Mouse (Mus musculus): Measurements from ENCODE around the gene Cbr4.

Gene Cbr4

DNA sequence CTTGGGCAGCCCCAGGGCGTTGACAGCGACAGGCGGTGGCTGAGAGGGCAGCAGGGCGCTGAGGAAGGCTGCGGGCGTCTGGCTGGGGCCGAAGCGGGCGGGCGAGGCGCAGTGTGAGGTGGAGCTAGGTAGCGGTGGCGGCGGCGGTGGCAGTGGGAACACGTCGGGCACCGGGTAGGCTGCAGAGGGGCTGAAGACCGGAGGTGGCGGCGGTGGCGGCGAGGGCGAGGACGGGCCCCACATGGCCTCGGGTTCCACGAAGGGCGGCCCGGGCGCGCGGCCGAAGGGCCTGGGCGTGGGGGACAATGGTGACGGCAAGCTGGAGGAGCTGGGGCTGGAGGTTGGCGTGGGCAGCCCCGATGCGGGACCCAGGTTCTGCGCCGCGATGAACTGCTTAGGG is 62.1 kb downstream of the Cbr4 start:
- in situ Hi-C loops (cut with MboI, MseI), result no loop called here

DNA sequence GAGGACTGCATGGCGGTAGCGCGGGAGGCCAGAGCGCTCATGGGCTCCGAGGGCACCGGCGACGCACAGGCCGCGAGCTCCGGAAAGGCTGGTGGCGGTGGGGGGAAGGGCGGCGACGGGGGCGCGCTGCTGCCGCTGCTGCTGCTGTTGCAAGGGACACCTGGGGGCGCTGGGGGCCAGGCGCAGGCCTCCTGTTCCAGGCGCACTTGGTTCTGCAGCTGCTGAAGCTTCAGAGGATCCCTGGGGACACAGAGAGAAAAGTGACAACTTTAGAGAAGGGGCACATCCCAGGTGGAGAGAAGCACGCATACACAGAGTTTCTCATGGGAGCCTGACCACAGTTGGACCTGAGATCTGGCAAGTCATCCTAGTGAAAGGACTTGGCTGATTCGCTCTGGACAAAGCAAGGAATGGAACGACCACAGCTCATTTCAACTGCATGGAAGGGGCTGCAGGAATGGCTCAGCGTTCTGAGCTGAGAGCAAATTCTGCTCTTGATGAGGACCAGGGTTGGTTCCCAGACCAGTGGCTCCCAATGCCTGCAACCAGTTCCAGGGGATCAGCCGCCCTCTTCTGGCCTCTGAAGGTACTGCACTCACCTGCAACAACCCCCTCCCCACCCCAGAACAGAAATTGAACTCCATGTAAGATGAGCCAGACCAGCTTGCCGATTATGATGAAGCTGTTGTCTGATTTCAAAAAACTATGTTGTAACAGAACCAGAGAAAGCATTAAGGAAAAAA is 62.6 kb downstream of the Cbr4 start:
- in situ Hi-C loops (cut with MboI, MseI), result no loop called here

DNA sequence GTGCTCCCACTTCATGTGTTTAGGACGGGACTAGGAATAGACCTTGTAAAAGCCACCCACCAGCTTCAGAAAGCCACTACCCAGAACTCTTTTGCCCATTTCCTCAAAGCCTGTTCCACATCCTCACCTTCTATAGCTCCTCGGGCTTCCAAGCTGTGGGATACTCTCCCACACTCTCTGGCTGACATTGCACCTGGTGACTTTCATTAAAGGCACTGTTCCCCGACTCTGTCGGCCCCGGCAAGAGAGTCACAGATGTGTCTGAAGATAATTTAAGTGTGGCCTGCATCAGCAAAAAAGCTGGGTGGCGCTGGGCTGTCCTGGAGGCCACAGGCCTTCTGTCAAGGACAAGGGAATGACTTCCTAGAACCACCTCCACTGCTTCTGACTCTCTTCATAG is 64.7 kb downstream of the Cbr4 start:
- in situ Hi-C loops (cut with MboI, MseI), result no loop called here

DNA sequence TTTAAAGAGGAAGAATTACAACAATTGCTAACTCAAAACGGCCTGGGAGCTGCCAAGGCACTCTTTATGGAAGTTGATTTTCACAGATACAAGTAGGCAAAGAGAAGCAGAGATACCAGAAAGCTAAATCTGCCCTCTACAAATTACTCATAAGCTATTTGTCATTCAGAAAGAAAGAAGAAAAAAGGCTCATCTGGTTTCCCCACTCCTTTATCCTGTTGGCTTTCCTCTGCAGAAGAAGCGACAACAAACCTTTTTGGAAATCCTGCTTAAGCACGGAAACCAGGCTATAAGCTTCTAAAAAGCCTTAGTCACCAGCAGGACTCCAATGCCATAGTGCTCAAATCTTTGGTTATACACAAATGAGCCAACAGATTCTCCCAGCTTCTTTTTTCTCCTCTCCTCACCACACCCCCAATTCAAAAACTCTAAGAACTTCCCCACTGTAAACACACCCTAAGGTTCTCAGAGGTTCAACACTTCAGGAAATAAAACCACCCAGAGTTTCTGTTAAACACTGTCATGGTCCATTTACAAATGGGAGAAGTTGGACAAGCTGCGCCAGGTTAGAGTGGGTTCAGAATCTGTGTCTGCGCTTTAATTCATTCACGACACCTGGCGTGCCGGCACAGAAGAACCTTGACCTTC is 65.3 kb downstream of the Cbr4 start:
- in situ Hi-C loops (cut with MboI, MseI), result no loop called here

DNA sequence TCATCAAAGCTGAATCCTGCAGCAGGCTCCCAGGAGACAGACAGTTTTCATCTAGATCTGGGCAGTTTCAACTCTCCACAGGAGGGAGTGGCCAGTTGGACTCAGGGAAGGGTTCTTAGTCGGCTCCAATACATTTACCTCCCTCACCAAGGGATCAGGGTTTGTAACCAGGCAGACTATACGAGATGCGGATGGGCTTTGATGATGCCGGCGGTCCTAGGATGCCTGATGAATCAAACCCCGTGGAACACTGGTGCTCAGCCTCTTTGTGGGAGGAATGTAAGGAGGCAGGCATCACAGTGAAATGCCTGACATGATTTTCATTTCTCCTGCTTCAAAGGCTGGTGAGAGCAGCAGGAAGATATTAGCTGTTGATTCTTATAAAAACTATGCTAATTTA is 67.8 kb downstream of the Cbr4 start:
- in situ Hi-C loops (cut with MboI, MseI), result no loop called here

DNA sequence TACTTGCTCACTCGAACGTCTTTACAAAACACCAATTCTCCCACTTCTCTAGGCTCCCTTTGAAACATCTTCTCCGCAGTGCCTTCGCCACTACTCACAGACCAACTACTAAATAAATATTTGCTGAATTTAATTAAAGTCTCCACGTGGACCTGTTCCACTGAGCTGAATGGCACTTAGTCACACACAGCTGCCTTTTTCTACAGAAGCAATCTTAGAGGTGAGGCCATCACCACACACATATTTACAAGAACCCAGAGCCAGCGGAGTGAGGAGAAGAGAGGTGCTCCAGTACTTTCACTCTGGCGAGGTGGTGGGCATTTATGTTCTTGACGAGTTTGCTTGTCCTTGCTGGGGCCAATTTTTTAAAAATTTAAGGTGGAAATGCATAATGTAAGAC is 68.7 kb downstream of the Cbr4 start:
- in situ Hi-C loops (cut with MboI, MseI), result no loop called here

Measured in regulatory T cell (primary cell).